Mouse (Mus musculus) hindlimb bud, embryonic 11.5 days (tissue): Measurements from ENCODE around the gene Olfr541.
"Not testable (repeated sequence)": the region's sequence is repeated elsewhere in the genome, so short reads cannot be mapped to it uniquely, and the experiment has no call there.

Experiments used
- DNase-seq: peaks from one replicate; pipeline ENCODE4 v3.0.0-alpha.2; 2012; ENCODE audit warnings: low read depth, low spot score; ENCODE audit errors: extremely low spot score

The Olfr541 gene

DNA sequence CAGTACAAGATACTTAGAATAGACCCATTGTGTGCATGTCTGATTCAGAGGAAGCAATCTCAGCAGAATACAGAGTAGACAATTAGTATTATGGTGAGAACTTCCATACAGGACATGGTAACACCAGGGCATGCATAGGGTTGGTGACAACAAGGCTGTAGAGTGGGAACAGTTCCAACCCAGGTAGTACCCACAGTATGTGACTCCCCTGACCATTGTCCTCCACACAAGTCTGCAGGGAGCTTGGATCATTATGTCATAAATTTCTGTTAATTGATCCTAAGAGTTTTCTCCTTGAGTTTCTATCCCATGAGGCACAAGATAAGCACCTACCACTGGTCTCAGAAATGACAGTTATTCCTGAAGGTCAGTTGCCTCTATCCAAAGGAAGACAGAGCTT is at the start of gene Olfr541:
Olfr541 (plus strand) TSS at position 301 of the 400 bp plus-strand sequence.
- no peak for DNase-seq

DNA sequence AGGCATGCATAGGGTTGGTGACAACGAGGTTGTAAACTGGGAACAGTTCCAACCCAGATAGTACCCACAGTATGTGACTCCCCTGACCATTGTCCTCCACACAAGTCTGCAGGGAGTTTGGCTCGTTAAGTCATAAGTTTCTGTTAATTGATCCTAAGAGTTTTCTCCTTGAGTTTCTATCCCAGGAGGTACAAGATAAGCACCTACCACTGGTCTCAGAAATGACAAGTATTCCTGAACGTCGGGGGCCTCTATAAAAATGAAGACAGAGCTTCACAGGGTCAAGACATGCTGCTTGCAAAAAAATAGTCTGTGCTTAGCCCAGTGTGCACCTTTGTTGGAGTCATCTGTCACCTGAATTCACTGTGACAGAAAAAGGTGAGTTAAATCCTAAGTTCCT is 37.4 kb upstream of the Olfr541 start, which contains the start of gene Olfr539:
Olfr539 (plus strand) TSS at position 301 of the 400 bp plus-strand sequence.
- DNase-seq: no peak

DNA sequence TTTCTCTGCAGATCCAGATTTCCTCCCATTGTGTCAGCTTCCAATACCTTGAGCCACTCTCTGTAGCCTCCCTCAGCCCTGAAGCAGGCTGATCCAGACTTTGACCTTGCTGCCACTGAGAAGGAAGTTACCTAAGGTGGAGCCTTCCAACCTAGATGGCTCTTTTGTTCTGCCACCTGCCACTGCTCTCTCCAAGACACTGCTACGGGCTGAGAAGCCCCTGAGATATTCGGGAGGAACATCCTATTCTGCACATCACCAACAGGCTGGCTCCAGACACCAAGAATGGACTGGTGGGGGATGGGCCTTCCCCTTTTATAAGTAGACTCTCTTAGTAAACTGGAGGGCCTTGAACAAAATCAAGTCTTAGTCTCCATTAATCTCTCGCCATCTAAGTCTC is 26.4 kb upstream of the Olfr541 start:
- not testable (repeated sequence) for DNase-seq

DNA sequence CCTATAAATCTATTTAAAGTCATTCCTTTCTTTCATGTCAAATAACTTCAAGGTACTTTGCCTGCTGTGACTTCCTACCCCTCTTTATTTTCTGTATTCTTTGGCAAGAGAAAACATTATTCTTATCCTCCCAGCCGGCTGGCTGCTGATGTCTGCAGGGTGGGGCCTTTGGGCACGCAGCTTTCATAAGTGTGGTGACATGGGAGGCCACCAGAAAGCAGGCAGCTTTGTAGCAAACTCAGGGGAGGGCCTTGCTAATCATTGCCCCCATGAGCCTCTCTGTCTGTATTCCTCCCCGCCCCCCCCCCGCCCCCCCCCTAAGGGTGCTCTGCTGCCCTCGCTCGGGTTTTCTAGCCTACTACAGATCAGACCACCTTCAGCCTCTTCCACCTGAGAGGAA is 21.2 kb upstream of the Olfr541 start:
- DNase-seq: no peak

DNA sequence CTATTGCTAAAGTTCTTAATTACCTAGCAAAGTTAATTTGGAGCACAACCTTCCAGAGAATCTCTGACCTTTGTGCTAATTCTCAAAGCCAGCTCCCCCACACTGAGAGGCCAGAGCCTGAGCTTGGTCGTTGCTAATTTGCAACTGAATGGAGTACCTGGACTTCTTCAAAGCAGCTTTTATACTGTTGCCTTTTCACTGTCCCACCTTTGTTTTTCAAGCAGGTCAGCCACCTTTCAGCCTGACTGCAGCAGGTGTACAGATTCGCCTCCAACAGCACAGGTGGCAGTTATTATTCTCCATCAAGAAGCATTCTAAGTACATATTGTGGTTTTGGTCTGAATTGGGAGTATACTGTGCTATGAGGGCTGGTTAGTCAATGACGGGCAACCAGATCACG is 17.5 kb upstream of the Olfr541 start:
- DNase-seq: not testable (repeated sequence)

DNA sequence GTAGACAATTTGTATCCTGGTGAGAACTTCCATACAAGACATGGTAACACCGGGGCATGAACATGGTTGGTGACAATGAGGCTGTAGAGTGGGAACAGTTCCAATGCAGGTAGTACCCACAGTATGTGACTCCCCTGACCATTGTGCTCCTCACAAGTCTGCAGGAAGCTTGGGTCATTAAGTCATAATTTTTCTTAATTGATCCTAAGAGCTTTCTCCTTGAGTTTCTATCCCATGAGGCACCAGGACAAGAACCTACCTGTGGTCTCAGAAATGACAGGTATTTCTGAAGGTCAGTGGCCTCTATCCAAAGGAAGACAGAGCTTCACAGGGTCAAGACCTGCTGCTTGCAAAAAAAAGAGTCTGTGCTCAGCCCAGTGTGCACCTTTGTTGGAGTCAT is 15.4 kb upstream of the Olfr541 start, which contains the start of gene Olfr45:
Olfr45 (plus strand) TSS at position 301 of the 400 bp plus-strand sequence.
- DNase-seq: no peak

DNA sequence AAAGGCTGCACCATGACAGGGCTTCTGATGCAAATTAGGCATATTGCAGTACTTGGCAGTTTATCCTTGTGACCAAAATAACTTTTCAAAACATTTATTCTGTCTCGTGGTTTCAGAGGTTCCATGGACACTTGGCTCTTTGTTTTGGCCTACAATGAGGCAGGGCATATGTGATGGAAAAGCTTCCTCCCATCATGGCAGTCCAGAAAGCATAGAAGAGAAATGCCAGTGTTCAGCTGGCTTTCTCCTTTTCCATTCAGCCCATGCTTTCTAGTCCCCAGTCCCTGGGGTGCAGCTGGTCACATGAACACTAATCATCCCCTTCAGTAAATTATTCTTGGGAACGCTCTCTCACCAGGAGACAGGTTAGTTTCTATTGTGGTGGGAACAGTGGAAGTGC is 9.3 kb downstream of the Olfr541 start:
- no peak for DNase-seq

DNA sequence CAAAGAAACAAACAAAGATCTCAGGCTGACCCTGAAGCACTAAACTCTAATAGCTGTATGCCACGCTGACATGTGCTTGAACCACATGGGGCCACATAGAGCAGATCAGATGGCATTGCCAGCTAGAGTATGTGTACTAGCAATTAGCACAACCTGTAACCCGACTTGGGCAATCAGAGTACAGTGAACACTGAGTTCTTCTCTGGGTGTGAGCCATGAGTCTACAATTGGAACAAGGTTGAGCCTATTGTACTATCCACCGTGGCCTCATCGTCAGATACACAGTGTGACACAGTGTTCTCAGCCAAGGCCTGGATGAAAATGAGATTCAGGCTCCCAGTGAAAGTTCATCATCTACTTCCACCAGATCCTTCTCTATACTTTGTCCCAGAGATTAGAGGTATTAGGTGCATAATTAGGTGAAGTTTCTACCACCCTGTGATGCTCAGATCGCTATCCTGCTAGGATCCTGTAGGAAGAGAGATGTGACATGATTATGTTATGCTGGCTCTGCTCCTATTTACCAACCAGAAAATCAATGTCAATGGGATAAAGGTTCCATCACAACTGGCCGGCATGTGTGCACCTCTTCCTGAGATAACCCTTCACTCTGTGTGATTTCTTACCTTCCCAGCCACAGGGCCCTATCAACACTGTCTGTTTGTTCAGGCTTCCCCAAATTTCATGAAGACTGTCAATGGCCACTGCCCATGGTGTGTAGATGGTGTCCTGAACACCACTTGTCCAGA is 10.6 kb downstream of the Olfr541 start:
- DNase-seq: no peak

DNA sequence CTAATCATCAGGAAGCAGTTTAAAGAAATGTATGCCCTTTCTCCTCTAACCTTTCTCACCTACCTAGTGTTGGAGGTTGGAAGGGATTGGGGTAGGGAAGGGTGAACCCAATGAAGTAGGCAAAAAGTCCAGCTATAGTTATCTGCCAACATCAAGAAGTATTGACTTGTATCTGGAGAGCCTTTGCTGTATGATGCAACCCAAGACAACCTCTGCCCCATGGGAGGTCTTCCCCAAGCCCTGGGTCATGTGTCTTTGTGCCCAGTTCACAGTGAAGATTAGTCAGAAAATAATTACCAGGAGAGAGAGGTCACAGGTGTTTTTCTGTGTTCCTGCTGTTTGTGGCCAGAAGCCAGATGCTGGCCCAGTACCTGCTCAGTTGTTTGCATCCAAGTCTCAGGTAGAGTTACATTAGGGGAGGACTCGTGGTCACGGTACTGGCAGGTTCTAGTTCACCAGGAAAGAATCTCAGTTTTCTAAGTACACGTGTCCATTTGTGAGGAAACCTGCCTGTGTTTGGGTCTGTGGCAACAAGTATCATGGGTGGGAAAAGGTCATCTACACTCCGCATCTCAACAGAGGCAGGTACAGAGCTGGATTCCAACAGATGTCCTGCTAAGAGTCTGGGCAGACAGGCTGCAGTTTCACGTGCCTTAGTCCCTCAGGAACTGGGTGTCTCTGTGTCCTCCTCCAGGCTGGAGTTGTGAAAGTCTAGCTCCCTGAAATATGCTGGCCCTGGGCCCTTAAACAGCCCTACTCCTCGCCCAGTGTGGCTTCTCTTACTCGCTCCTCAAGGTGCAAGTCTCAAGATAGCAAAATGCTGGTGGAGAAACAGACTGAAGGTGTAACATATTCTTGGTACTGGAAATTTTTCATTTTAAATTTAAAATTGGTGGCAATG is 20.3 kb downstream of the Olfr541 start:
- no peak for DNase-seq

DNA sequence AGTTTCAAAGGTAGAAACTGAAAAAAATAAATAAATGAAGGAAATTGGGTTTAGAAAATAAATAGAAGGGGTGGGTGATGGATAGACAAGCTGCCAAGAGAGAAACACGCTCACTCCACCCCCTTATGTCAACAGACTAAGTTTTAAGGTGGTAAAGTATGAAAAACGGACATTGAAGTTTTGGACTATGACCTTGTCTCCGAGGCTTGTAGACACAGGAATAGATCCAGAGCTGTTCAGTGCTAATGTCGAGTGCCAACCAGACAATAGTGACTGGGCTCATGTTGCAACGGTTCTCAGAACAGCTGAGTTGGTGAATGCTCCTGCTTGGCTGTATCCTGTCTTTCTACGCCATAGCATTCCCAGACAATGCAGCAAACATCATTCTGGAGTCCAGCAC is 24.0 kb downstream of the Olfr541 start:
- no peak for DNase-seq

DNA sequence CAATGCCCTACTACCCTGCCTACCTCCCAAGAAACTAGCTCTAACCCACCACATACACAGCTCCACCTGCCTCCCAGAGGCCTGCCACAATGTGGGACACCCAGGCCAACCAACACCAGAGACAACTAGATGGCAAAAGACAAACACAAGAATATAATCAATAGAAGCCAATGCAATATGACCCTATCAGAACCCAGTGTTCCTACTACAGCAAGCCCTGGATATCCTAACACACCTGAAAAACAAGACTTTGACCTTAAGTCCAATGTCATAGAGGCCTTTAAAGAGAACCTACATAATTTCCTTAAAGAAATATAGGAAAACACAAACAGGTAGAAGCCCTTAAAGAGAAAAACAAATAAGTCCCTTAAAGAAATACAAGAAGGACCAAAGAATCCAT is 28.5 kb downstream of the Olfr541 start:
- no peak for DNase-seq

DNA sequence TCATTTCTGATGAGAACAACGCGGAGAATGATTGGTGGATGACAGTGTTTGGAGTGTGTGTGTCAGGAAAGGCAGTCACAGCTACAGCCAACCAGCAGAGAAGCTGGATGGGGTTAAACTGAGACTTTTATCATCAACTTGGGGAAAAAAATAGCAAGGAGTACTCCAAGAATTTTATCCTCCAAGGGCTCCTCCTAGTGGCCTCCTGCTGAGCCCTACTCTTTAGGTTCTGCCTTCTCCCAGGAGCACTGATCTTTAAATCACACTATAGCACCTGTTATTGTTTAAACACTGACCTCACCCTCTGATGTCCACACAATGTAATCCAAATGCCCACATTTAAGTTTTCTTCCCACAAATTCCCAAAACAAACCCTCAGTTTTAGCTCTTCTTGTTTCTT is 36.1 kb downstream of the Olfr541 start:
- no peak for DNase-seq

DNA sequence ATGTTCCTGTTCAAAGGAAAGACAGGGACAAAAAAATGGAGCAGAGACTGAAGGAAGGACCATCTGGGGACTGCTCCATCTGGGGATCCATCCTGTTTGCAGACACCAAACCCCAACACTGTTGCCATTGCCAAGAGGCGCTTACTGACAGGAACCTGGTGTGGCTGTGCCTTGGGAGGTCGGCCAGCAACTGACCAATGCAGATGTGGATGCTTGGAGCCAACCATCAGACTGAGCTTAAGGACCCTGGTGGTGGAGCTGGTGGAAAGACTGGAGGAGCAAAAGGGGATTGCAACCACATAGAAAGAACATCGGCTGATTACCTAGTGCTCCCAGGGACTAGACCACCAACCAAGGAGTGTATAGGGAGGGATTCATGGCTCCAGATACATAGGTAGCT is 50.3 kb downstream of the Olfr541 start:
- DNase-seq: no peak

DNA sequence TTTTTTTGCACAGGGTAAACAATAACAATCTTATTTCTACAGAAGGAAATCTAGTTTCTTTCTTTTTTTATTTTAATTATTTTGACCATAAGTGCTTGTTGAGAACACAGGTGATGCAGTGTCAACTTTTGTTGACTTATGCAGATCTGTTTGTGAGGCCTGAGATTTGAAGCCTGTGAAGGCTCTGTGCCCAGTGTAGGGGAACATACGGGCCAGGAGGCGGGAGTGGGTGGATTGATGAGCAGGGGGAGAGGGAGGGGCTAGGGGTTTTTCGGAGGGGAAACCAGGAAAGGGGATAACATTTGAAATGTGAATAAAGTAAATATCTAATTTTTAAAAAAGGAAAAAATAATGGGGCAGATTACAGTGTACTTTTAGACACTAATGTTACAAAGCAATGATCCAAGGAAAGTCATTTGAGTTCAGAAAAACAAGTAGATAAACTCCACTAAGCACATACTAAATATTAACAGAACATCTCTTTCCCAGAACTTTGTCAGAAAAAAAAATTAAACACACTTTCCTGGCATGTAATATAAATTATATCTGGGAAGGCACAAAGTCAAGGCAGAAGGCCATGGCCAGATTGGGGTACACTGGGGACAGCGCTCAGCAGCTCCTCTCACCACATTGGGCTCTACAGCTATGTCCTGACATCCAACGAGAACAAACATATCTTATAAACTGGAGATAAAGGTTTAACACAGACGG is 51.2 kb downstream of the Olfr541 start:
- no peak for DNase-seq

DNA sequence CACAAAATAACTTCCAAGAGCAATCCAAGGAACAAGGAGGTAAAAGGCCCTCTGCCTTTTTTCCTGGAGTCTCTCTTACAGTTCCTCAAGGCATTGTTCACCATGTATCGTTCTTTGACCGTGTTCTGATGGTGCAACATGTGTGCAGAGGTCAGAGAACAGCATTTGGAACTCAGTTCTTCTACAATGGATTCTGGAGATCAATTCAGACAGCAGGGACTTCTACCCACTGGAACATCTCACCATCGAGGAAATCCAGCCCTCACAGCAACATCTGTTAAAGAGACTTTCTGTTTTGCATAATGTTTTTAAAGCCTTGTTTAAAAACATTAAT is 51.7 kb downstream of the Olfr541 start:
- DNase-seq: no peak

DNA sequence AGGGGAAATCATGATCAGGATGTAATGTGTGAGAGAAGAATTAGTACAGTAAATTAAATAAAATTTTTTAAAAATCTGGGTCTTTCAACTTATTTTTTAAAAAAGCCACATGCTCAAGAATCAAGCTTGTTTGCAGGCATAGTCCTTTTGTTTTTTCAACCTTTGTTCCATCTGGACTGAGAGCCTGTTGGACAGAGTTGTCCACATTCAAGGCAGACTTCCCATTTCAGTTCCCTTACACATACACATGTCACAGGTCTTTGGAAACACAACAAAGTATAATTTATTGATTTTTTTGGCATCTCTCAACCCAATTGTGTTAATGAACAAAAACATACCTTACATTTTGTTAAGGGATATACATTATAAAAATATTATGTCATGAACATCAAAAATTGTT is 57.5 kb downstream of the Olfr541 start:
- DNase-seq: no peak
